Mouse (Mus musculus) hindbrain, embryonic 10.5 days (tissue): ENCODE measurements around the gene Spata13. TPM values are rescaled to one million over a fixed set of nuclear protein-coding genes. Genes with fewer than 3 reads are reported as not detected.

ENCODE experiments used
- DNase-seq: peaks from one replicate; pipeline ENCODE4 v3.0.0-alpha.2; 2017; ENCODE audit warnings: low spot score
- H3K27ac ChIP-seq: fragments of 300-500 bp; sonication (generic); 2 replicates; pipeline ENCODE4 v1.5.1; 2016; ENCODE audit warnings: mild to moderate bottlenecking, moderate library complexity
- H3K27me3 ChIP-seq: fragments of 300-500 bp; sonication (generic); 2 replicates; pipeline ENCODE4 v1.6.1; 2016; ENCODE audit warnings: mild to moderate bottlenecking; ENCODE audit not compliant: poor library complexity, insufficient read depth, severe bottlenecking
- H3K36me3 ChIP-seq: fragments of 300-500 bp; sonication (generic); 2 replicates; pipeline ENCODE4 v1.6.1; 2016; ENCODE audit warnings: mild to moderate bottlenecking, moderate library complexity
- H3K4me1 ChIP-seq: fragments of 300-500 bp; sonication (generic); replicated peaks from 2 replicates; pipeline ENCODE4 v1.6.1; 2016; ENCODE audit warnings: mild to moderate bottlenecking
- H3K4me3 ChIP-seq: fragments of 300-500 bp; sonication (generic); 2 replicates; pipeline ENCODE4 v1.5.1; 2016; ENCODE audit warnings: mild to moderate bottlenecking, moderate library complexity
- H3K9me3 ChIP-seq: fragments of 300-500 bp; sonication (generic); 2 replicates; pipeline ENCODE4 v1.6.1; 2016; ENCODE audit warnings: mild to moderate bottlenecking, moderate library complexity
- WGBS: fragments of 180-500 bp; shearing (Covaris S2); methylation state at CpG from one replicate; pipeline ENCODE4 v1.1.7; 2016; 5-methylcytosine and 5-hydroxymethylcytosine counted together
- polyA plus RNA-seq: library from polyadenylated mRNA; unstranded; fragments of >200 nt; fragmentation: Nextera tagmentation; extraction: Ambion mirVana; gene quantifications from 2 replicates; pipeline ENCODE4 v1.2.1, GENCODE M21; 2016

Gene Spata13
- polyA plus RNA-seq, 1 experiment from 2014 or later = 56.7 TPM

- no peak for DNase-seq
- WGBS = 34% methylated on average over 7 of the region's 7 CpGs
- Histone ChIP-seq H3K4me1 (peaks cover 75% of the 10 kb centered on the region), H3K27ac (peak overlapping the region; percentile 73), H3K4me3 (no peak overlapping the region), H3K36me3 (peaks cover 33% of the 10 kb centered on the region), H3K27me3 (no peaks in the 10 kb centered on the region), H3K9me3 (no peaks in the 10 kb centered on the region)
Measured at GRCm38 (mm10) chr14:60690631-60691030, 56.8 kb downstream of the Spata13 start.

- no peak for DNase-seq
- Histone ChIP-seq H3K4me1 (peaks cover 57% of the 10 kb centered on the region), H3K27ac (no peak overlapping the region), H3K4me3 (no peak overlapping the region), H3K9me3 (no peaks in the 10 kb centered on the region), H3K36me3 (peaks cover 57% of the 10 kb centered on the region), H3K27me3 (no peaks in the 10 kb centered on the region)
- WGBS = 78% methylated on average over 11 of the region's 11 CpGs
Measured at GRCm38 (mm10) chr14:60693122-60693536, 59.3 kb downstream of the Spata13 start.

GRCm38 (mm10) chr14:60693666-60694065, 59.9 kb downstream of the Spata13 start:
- no peak overlapping the region for H3K27ac ChIP-seq
- peaks cover 52% of the 10 kb centered on the region for H3K4me1 ChIP-seq
- WGBS = 87% methylated on average over 5 of the region's 5 CpGs

GRCm38 (mm10) chr14:60694215-60694997, 60.6 kb downstream of the Spata13 start:
- H3K27me3 ChIP-seq = no peaks in the 10 kb centered on the region
- H3K9me3 ChIP-seq = no peaks in the 10 kb centered on the region
- DNase-seq = no peak
- no peak overlapping the region for H3K27ac ChIP-seq
- WGBS = 82% methylated on average over 14 of the region's 14 CpGs
- peaks cover 65% of the 10 kb centered on the region for H3K36me3 ChIP-seq
- H3K4me1 ChIP-seq = peaks cover 44% of the 10 kb centered on the region
- H3K4me3 ChIP-seq = no peak overlapping the region

More at GRCm38 (mm10) chr14:60693666-60694065, 59.9 kb downstream of the Spata13 start:
- H3K9me3 ChIP-seq = no peaks in the 10 kb centered on the region
- H3K4me3 ChIP-seq = no peak overlapping the region
- H3K27me3 ChIP-seq = no peaks in the 10 kb centered on the region
- DNase-seq = no peak
- H3K36me3 ChIP-seq = peaks cover 61% of the 10 kb centered on the region

GRCm38 (mm10) chr14:60697351-60697750, 63.5 kb downstream of the Spata13 start:
- 86% methylated on average over 8 of the region's 8 CpGs for WGBS
- Histone ChIP-seq H3K4me3 (no peak overlapping the region), H3K36me3 (peaks cover 66% of the 10 kb centered on the region), H3K9me3 (no peaks in the 10 kb centered on the region), H3K4me1 (peaks cover 15% of the 10 kb centered on the region; the same call in 1 of the 2 replicates), H3K27ac (no peak overlapping the region), H3K27me3 (no peaks in the 10 kb centered on the region)
- no peak for DNase-seq

GRCm38 (mm10) chr14:60698980-60699379, 65.2 kb downstream of the Spata13 start:
- Histone ChIP-seq H3K27ac (no peak overlapping the region), H3K4me1 (peaks cover 4% of the 10 kb centered on the region; the same call in 1 of the 2 replicates), H3K27me3 (no peaks in the 10 kb centered on the region), H3K9me3 (no peaks in the 10 kb centered on the region), H3K36me3 (peaks cover 56% of the 10 kb centered on the region), H3K4me3 (no peak overlapping the region)
- DNase-seq = no peak
- 79% methylated on average over 10 of the region's 10 CpGs for WGBS

- Histone ChIP-seq H3K4me3 (no peak overlapping the region), H3K4me1 (no peaks in the 10 kb centered on the region), H3K27ac (no peak overlapping the region), H3K9me3 (no peaks in the 10 kb centered on the region), H3K27me3 (no peaks in the 10 kb centered on the region), H3K36me3 (peaks cover 50% of the 10 kb centered on the region)
- no peak for DNase-seq
- WGBS = 83% methylated on average over 10 of the region's 10 CpGs
Measured at GRCm38 (mm10) chr14:60702377-60703140, 68.8 kb downstream of the Spata13 start.

- Histone ChIP-seq H3K4me3 (no peak overlapping the region), H3K27ac (no peak overlapping the region), H3K4me1 (peaks cover 3% of the 10 kb centered on the region; the same call in 1 of the 2 replicates), H3K36me3 (peaks cover 50% of the 10 kb centered on the region), H3K9me3 (no peaks in the 10 kb centered on the region), H3K27me3 (no peaks in the 10 kb centered on the region)
- 91% methylated on average over 6 of the region's 6 CpGs for WGBS
- no peak for DNase-seq
Measured at GRCm38 (mm10) chr14:60704510-60704909, 70.7 kb downstream of the Spata13 start.

GRCm38 (mm10) chr14:60704961-60705360, 71.2 kb downstream of the Spata13 start:
- Histone ChIP-seq H3K27ac (no peak overlapping the region), H3K27me3 (no peaks in the 10 kb centered on the region), H3K4me1 (peaks cover 3% of the 10 kb centered on the region; the same call in 1 of the 2 replicates), H3K4me3 (no peak overlapping the region), H3K36me3 (peaks cover 50% of the 10 kb centered on the region), H3K9me3 (no peaks in the 10 kb centered on the region)
- 78% methylated on average over 3 of the region's 3 CpGs for WGBS
- DNase-seq = no peak

- no peaks in the 10 kb centered on the region for H3K9me3 ChIP-seq
- peaks cover 3% of the 10 kb centered on the region; the same call in 1 of the 2 replicates for H3K4me1 ChIP-seq
- WGBS = 77% methylated on average over 11 of the region's 11 CpGs
- H3K27ac ChIP-seq = no peak overlapping the region
- H3K27me3 ChIP-seq = no peaks in the 10 kb centered on the region
- no peak for DNase-seq
- H3K4me3 ChIP-seq = no peak overlapping the region
- peaks cover 77% of the 10 kb centered on the region for H3K36me3 ChIP-seq
Measured at GRCm38 (mm10) chr14:60709192-60709591, 75.4 kb downstream of the Spata13 start.

- Histone ChIP-seq H3K27me3 (no peaks in the 10 kb centered on the region), H3K4me3 (no peak overlapping the region), H3K9me3 (no peaks in the 10 kb centered on the region), H3K27ac (no peak overlapping the region), H3K36me3 (peaks cover 82% of the 10 kb centered on the region), H3K4me1 (peaks cover 3% of the 10 kb centered on the region; the same call in 1 of the 2 replicates)
- WGBS = 93% methylated on average over 8 of the region's 8 CpGs
- no peak for DNase-seq
Measured at GRCm38 (mm10) chr14:60709749-60710148, 75.9 kb downstream of the Spata13 start.

GRCm38 (mm10) chr14:60711161-60711560, 77.4 kb downstream of the Spata13 start:
- Histone ChIP-seq H3K4me3 (no peak overlapping the region), H3K4me1 (peaks cover 3% of the 10 kb centered on the region; the same call in 1 of the 2 replicates), H3K36me3 (peaks cover 95% of the 10 kb centered on the region), H3K9me3 (no peaks in the 10 kb centered on the region), H3K27ac (no peak overlapping the region), H3K27me3 (no peaks in the 10 kb centered on the region)
- DNase-seq = no peak
- WGBS = 93% methylated on average over 5 of the region's 5 CpGs
